Comparison of ENCODE assay signal across 22 mouse cellular contexts in the genomic region with DNA sequence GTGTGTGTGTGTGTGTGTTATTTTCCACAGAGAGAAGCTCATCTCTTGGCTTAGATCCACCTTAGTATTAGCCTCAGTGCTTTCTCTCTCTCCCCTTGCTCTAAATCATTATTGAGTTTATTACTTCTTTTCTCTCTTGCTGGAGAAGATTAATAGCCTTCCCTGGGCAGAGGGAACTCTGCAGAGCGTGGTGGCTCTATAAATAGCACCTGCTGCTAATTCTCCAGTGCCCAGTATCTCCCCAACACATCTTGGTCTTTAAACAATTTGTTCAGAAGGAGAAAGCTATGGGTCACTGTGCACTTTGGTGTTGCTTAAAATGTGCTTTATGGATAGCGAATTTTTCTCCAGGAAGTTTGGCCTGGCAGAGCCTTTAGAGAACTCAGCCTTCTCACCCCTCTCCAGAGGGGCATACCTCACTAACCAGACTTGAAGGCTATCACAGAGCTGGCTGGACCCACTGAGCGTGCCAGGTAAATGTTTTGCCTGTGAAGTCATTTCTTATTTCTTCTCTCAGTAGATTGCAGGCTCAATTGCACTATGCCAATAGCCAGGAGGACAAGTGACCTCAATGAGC.
DNase-seq lines count a peak whose midpoint lies in the region; ATAC-seq lines count a peak whose summit lies in the region.
"Had no signal": no experiment of that assay in that cellular context is flagged by ENCODE, and none has a peak within 500 bp of the region (broad histone marks: within the 10 kb centered on the region; RNA-seq: fewer than 3 reads in every experiment).

No protein-coding gene starts in this region.

- no peak overlapping the region for H3K9ac ChIP-seq in kidney, embryonic 14.5 days (ENCODE audit: low read depth, low read length)
- H3K9ac ChIP-seq: embryonic facial prominence, embryonic 13.5 days; liver, postnatal 0 days; midbrain, embryonic 15.5 days had no signal

- no peaks in the 10 kb centered on the region for H3K27me3 ChIP-seq in kidney, embryonic 14.5 days (ENCODE audit: control insufficient read depth, insufficient read depth, low read length)
- H3K27me3 ChIP-seq: embryonic facial prominence, embryonic 13.5 days; midbrain, embryonic 15.5 days had no signal

- no peaks in the 10 kb centered on the region for H3K36me3 ChIP-seq in kidney, embryonic 14.5 days (ENCODE audit: control insufficient read depth, insufficient read depth, low read length)
- H3K36me3 ChIP-seq: embryonic facial prominence, embryonic 13.5 days; G1E; midbrain, embryonic 15.5 days had no signal

- peak; percentile 94 for ATAC-seq in kidney, embryonic 14.5 days (ENCODE audit: low FRiP score, low TSS enrichment)
- no peak for ATAC-seq in megakaryocyte progenitor cell, adult 5-6 weeks (replicated peaks; ENCODE audit: poor library complexity)
- ATAC-seq: forebrain, embryonic 14.5 days; liver, postnatal 0 days; midbrain, embryonic 15.5 days had no signal

- 22% methylated on average over 3 of the region's 3 CpGs for WGBS in kidney, embryonic 14.5 days

- no peak overlapping the region for H3K4me3 ChIP-seq in kidney, embryonic 14.5 days (ENCODE audit: low read length)
- H3K4me3 ChIP-seq: embryonic facial prominence, embryonic 13.5 days; heart, adult 2 months; left cerebral cortex, adult 2 months; midbrain, embryonic 15.5 days had no signal

- H3K4me2 ChIP-seq in kidney, embryonic 14.5 days (replicated peaks; ENCODE audit: low read depth, low read length), result no peak overlapping the region
- H3K4me2 ChIP-seq: embryonic facial prominence, embryonic 13.5 days; midbrain, embryonic 15.5 days had no signal

- DNase-seq in heart, postnatal 10 days, result peak; percentile 31 to 47
- DNase-seq in heart, adult 11 months, result no peak
- DNase-seq in kidney, postnatal 14 days, result no peak
- peak; percentile 14 for DNase-seq in testis, postnatal 14 days (ENCODE audit: low spot score)
- DNase-seq in testis, postnatal 10 days (ENCODE audit: low spot score), result no peak
- DNase-seq: adrenal gland, postnatal 14 days; cerebellum, adult 11-12 months; cerebellum, postnatal 14 days; gastrocnemius, postnatal 10 days; left cerebral cortex, postnatal 4 days; liver, postnatal 0 days; lung, postnatal 10 days; right cerebral cortex, postnatal 4 days; thymus, postnatal 25 days had no signal

- intact Hi-C loops in heart, postnatal 10 days (cut with DNase I), result no loop called here

- peak overlapping the region; percentile 31; the same call in 1 of the 2 replicates for H3K27ac ChIP-seq in kidney, embryonic 14.5 days (ENCODE audit: low read depth, low read length)
- H3K27ac ChIP-seq: embryonic facial prominence, embryonic 13.5 days; heart, adult 2 months; left cerebral cortex, adult 2 months; midbrain, embryonic 15.5 days had no signal

- peaks cover 9% of the 10 kb centered on the region; the same call in 1 of the 2 replicates for H3K4me1 ChIP-seq in kidney, embryonic 14.5 days (ENCODE audit: control insufficient read depth, insufficient read depth, low read length)
- H3K4me1 ChIP-seq: embryonic facial prominence, embryonic 13.5 days; midbrain, embryonic 15.5 days had no signal

- H3K9me3 ChIP-seq in kidney, embryonic 14.5 days (ENCODE audit: control insufficient read depth, low read length), result no peaks in the 10 kb centered on the region
- H3K9me3 ChIP-seq: embryonic facial prominence, embryonic 13.5 days; G1E; midbrain, embryonic 15.5 days had no signal

Comparison
In these comparisons a context has a peak if more than half of its experiments do, and no peak if none do; other contexts are left out.
1. DNase-seq: peak in heart, postnatal 10 days (2 of 2) and testis, postnatal 14 days (single experiment); none in heart, adult 11 months (single experiment), kidney, postnatal 14 days (single experiment) and testis, postnatal 10 days (single experiment).